Mouse (Mus musculus) erythroblast, embryonic 14.5 days (primary cell): ENCODE data around the gene Pik3r5. TPM values are rescaled to one million over a fixed set of nuclear protein-coding genes. Genes with fewer than 3 reads are reported as not detected.
A peak's percentile ranks its signal among the peaks of the same experiment; 100 is the strongest.

Experiments used
- H3K27me3 ChIP-seq: 2 replicates; pipeline ENCODE4 v1.6.1; 2012; ENCODE audit warnings: inconsistent platforms; ENCODE audit not compliant: control insufficient read depth
- H3K36me3 ChIP-seq: 2 replicates; pipeline ENCODE4 v1.6.1; 2012; ENCODE audit warnings: mild to moderate bottlenecking, inconsistent platforms; ENCODE audit not compliant: control insufficient read depth
- H3K4me1 ChIP-seq: 2 replicates; pipeline ENCODE4 v1.6.1; 2012; ENCODE audit warnings: inconsistent platforms; ENCODE audit not compliant: control insufficient read depth
- H3K4me3 ChIP-seq: replicated peaks from 2 replicates; pipeline ENCODE3; 2012; ENCODE audit warnings: moderate library complexity, mild to moderate bottlenecking, inconsistent platforms
- H3K9me3 ChIP-seq: 2 replicates; pipeline ENCODE4 v1.6.1; 2012; ENCODE audit warnings: low read length, inconsistent platforms, mixed read lengths; ENCODE audit not compliant: control insufficient read depth
- GATA1 ChIP-seq: IDR thresholded peaks from 2 replicates; pipeline ENCODE4 v1.6.1; 2012; ENCODE audit warnings: low read length, inconsistent platforms, mixed read lengths
- TAL1 ChIP-seq: IDR thresholded peaks from 3 replicates; pipeline ENCODE4 v1.6.1; 2012; ENCODE audit warnings: low read length, inconsistent platforms, mixed read lengths
- polyA plus RNA-seq: library from polyadenylated mRNA; stranded (reverse); fragments of >175 nt; gene quantifications from 2 replicates; pipeline ENCODE4 v1.2.3, GENCODE M21; 2012

Pik3r5 gene
- polyA plus RNA-seq, 1 experiment: 0.04 TPM

GRCm38 (mm10) chr11:68417831-68418230 lies 14.1 kb upstream of the Pik3r5 start:
- H3K4me1 ChIP-seq: no peaks in the 10 kb centered on the region
- TF ChIP-seq GATA1 (no peak), TAL1 (no peak)
- no peak overlapping the region for H3K4me3 ChIP-seq
- no peaks in the 10 kb centered on the region for H3K27me3 ChIP-seq
- peaks cover 2% of the 10 kb centered on the region; the same call in 1 of the 2 replicates for H3K9me3 ChIP-seq
- H3K36me3 ChIP-seq: no peaks in the 10 kb centered on the region

GRCm38 (mm10) chr11:68425492-68426315 lies 6.2 kb upstream of the Pik3r5 start:
- Histone ChIP-seq H3K27me3 (peaks cover 8% of the 10 kb centered on the region), H3K4me1 (no peaks in the 10 kb centered on the region), H3K4me3 (no peak overlapping the region), H3K36me3 (no peaks in the 10 kb centered on the region), H3K9me3 (no peaks in the 10 kb centered on the region)
- TF ChIP-seq TAL1 (no peak), GATA1 (no peak)

- no peaks in the 10 kb centered on the region; the same call in 1 of the 2 replicates for H3K4me1 ChIP-seq
- H3K36me3 ChIP-seq: no peaks in the 10 kb centered on the region
- H3K4me3 ChIP-seq: no peak overlapping the region
- peaks cover 20% of the 10 kb centered on the region for H3K27me3 ChIP-seq
- TF ChIP-seq GATA1: no peak
- TF ChIP-seq TAL1: no peak
- H3K9me3 ChIP-seq: no peaks in the 10 kb centered on the region
Observed at GRCm38 (mm10) chr11:68427083-68427570, 4.8 kb upstream of the Pik3r5 start.

- no peaks in the 10 kb centered on the region; the same call in 1 of the 2 replicates for H3K4me1 ChIP-seq
- H3K27me3 ChIP-seq: peaks cover 31% of the 10 kb centered on the region
- H3K36me3 ChIP-seq: no peaks in the 10 kb centered on the region
- no peaks in the 10 kb centered on the region for H3K9me3 ChIP-seq
- H3K4me3 ChIP-seq: no peak overlapping the region
- TF ChIP-seq TAL1 (no peak), GATA1 (no peak)
Observed at GRCm38 (mm10) chr11:68430662-68431061, 1.3 kb upstream of the Pik3r5 start.

- H3K36me3 ChIP-seq: no peaks in the 10 kb centered on the region
- TF ChIP-seq GATA1 (no peak), TAL1 (no peak)
- no peaks in the 10 kb centered on the region; the same call in 1 of the 2 replicates for H3K4me1 ChIP-seq
- no peaks in the 10 kb centered on the region for H3K9me3 ChIP-seq
- peaks cover 31% of the 10 kb centered on the region for H3K27me3 ChIP-seq
- H3K4me3 ChIP-seq: peak overlapping the region; percentile 8
Observed at GRCm38 (mm10) chr11:68432361-68433021, 570 bp downstream of the Pik3r5 start.

GRCm38 (mm10) chr11:68433534-68433933 lies 1.6 kb downstream of the Pik3r5 start:
- H3K4me1 ChIP-seq: no peaks in the 10 kb centered on the region; the same call in 1 of the 2 replicates
- H3K9me3 ChIP-seq: no peaks in the 10 kb centered on the region
- peaks cover 31% of the 10 kb centered on the region for H3K27me3 ChIP-seq
- TF ChIP-seq TAL1 (no peak), GATA1 (no peak)
- no peak overlapping the region for H3K4me3 ChIP-seq
- no peaks in the 10 kb centered on the region for H3K36me3 ChIP-seq

- Histone ChIP-seq H3K36me3 (no peaks in the 10 kb centered on the region), H3K9me3 (no peaks in the 10 kb centered on the region), H3K27me3 (peaks cover 31% of the 10 kb centered on the region), H3K4me3 (no peak overlapping the region), H3K4me1 (no peaks in the 10 kb centered on the region; the same call in 1 of the 2 replicates)
- TF ChIP-seq GATA1 (no peak), TAL1 (no peak)
Observed at GRCm38 (mm10) chr11:68434697-68435096, 2.8 kb downstream of the Pik3r5 start.

DNA sequence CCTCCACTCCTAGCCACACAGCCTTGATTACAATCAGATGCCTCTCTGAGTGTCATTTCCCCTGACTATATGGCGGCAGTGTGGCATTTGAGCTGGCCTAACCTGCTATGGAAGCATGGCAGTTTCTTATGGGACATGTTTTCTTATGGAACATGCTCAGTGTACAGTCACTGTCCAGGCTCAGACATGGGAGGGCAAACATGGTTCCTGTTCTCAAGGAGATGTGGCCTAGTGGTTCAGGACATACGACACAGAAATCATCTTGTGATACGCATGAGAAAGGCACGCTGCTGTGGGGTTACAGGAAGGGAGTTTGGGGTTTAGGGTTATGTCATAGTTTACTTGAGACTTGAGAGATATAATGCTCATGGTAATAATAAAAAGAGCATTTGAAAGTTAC lies 3.7 kb downstream of the Pik3r5 start:
- H3K4me1 ChIP-seq: no peaks in the 10 kb centered on the region; the same call in 1 of the 2 replicates
- H3K4me3 ChIP-seq: no peak overlapping the region
- TF ChIP-seq TAL1 (no peak), GATA1 (no peak)
- no peaks in the 10 kb centered on the region for H3K9me3 ChIP-seq
- H3K27me3 ChIP-seq: peaks cover 24% of the 10 kb centered on the region
- H3K36me3 ChIP-seq: no peaks in the 10 kb centered on the region

- Histone ChIP-seq H3K4me3 (no peak overlapping the region), H3K9me3 (no peaks in the 10 kb centered on the region)
- TF ChIP-seq GATA1: no peak
Observed at GRCm38 (mm10) chr11:68436376-68436775, 4.5 kb downstream of the Pik3r5 start.

More at GRCm38 (mm10) chr11:68436376-68436775, 4.5 kb downstream of the Pik3r5 start:
- H3K27me3 ChIP-seq: peaks cover 16% of the 10 kb centered on the region
- H3K36me3 ChIP-seq: no peaks in the 10 kb centered on the region
- no peaks in the 10 kb centered on the region; the same call in 1 of the 2 replicates for H3K4me1 ChIP-seq
